Mouse (Mus musculus): ENCODE data around the gene Prmt9. TPM values are rescaled to one million over a fixed set of nuclear protein-coding genes. Genes with fewer than 3 reads are reported as not detected.

Gene Prmt9
- 9.3 and 10.0 TPM in 2 replicates for polyA plus RNA-seq (2015; fragmentation: Nextera tagmentation; extraction: Ambion mirVana)

- no peak for TF ChIP-seq CTCF (IDR thresholded peaks at IDR 0.05; ENCODE audit: low read depth)
- peak within 1 kb of the TSS; percentile 86 for H3K9ac ChIP-seq (ENCODE audit: low read depth, low read length)
- no peaks in the 10 kb centered on the region for H3K4me1 ChIP-seq (replicated peaks; ENCODE audit: control insufficient read depth, insufficient read depth, low read length)
- no peaks in the 10 kb centered on the region for H3K27me3 ChIP-seq (replicated peaks; ENCODE audit: control insufficient read depth, insufficient read depth, low read length)
- peak within 1 kb of the TSS; percentile 89 for H3K27ac ChIP-seq (ENCODE audit: low read depth, low read length)
- no peaks in the 10 kb centered on the region for H3K9me3 ChIP-seq (ENCODE audit: control insufficient read depth)
- peak within 1 kb of the TSS; percentile 87 for H3K4me3 ChIP-seq (ENCODE audit: low read depth, low read length)
- 3% methylated on average over 42 of the region's 42 CpGs for WGBS
- peak within 1 kb of the TSS; percentile 93 for H3K4me2 ChIP-seq (replicated peaks; ENCODE audit: low read depth)
- peaks cover 26% of the 10 kb centered on the region for H3K36me3 ChIP-seq (ENCODE audit: control insufficient read depth, insufficient read depth)
- peak; percentile 96 for ATAC-seq
Observed at GRCm38 (mm10) chr8:77549121-77549706, at the start of gene Prmt9. Gene Prmt9, plus strand, starts transcription at chr8:77549397.

DNA sequence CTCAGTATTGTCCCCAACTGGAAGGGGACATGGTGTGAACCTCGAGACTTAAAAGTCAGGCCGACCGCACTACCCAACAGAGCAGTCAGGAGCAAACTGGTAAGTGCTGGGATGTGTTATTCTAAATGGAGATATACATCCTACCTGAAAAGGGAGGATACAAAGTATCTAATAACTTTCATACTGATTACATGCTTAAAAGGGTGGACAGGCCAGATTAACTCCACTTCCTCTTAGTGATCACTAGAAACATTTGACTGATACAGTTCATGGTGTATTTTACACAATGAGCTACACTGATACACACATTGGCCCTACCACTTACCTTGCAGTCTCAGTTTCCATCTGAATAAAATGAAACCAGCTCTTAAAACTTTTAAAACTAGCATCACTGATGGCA is 48.9 kb upstream of the Prmt9 start:
- no peaks in the 10 kb centered on the region for H3K4me1 ChIP-seq (replicated peaks; ENCODE audit: control insufficient read depth, insufficient read depth, low read length)
- H3K4me2 ChIP-seq (replicated peaks; ENCODE audit: low read depth), result no peak overlapping the region
- H3K27ac ChIP-seq (ENCODE audit: low read depth, low read length), result no peak overlapping the region
- TF ChIP-seq CTCF (IDR thresholded peaks at IDR 0.05; ENCODE audit: low read depth), result no peak
- H3K36me3 ChIP-seq (ENCODE audit: control insufficient read depth, insufficient read depth), result no peaks in the 10 kb centered on the region
- H3K4me3 ChIP-seq (ENCODE audit: low read depth, low read length), result no peak overlapping the region
- 94% methylated on average over 3 of the region's 3 CpGs for WGBS
- no peak overlapping the region for H3K9ac ChIP-seq (ENCODE audit: low read depth, low read length)
- no peaks in the 10 kb centered on the region for H3K27me3 ChIP-seq (replicated peaks; ENCODE audit: control insufficient read depth, insufficient read depth, low read length)
- no peaks in the 10 kb centered on the region for H3K9me3 ChIP-seq (ENCODE audit: control insufficient read depth)
- ATAC-seq, result no peak

DNA sequence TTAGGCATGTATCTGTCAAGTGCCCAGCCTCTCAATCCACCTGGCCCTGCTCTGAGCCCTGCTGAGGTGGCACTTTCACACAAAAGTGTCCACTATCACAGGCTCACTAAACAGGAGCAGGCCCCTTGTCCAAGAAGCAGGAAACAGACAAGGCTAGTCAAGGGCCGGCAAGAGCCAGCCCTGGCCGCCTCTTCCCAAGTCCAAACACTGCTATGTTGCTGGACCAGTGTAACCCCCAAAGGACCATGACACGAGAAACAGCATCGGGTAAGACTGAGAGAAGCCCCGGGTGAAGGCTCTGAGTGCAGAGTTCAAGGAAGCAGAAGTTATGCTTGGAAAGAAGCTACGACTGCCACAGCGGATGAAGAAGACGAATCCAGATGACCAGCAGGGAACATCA is 48.1 kb upstream of the Prmt9 start:
- no peaks in the 10 kb centered on the region for H3K4me1 ChIP-seq (replicated peaks; ENCODE audit: control insufficient read depth, insufficient read depth, low read length)
- no peak for TF ChIP-seq CTCF (IDR thresholded peaks at IDR 0.05; ENCODE audit: low read depth)
- H3K27me3 ChIP-seq (replicated peaks; ENCODE audit: control insufficient read depth, insufficient read depth, low read length), result no peaks in the 10 kb centered on the region
- no peak overlapping the region for H3K4me3 ChIP-seq (ENCODE audit: low read depth, low read length)
- no peak for ATAC-seq
- H3K9me3 ChIP-seq (ENCODE audit: control insufficient read depth), result no peaks in the 10 kb centered on the region
- 79% methylated on average over 8 of the region's 8 CpGs for WGBS
- no peak overlapping the region for H3K27ac ChIP-seq (ENCODE audit: low read depth, low read length)
- no peak overlapping the region for H3K4me2 ChIP-seq (replicated peaks; ENCODE audit: low read depth)
- H3K9ac ChIP-seq (ENCODE audit: low read depth, low read length), result no peak overlapping the region
- H3K36me3 ChIP-seq (ENCODE audit: control insufficient read depth, insufficient read depth), result no peaks in the 10 kb centered on the region

- no peak for TF ChIP-seq CTCF (IDR thresholded peaks at IDR 0.05; ENCODE audit: low read depth)
- no peak overlapping the region for H3K4me2 ChIP-seq (replicated peaks; ENCODE audit: low read depth)
- ATAC-seq, result no peak
- H3K4me3 ChIP-seq (ENCODE audit: low read depth, low read length), result no peak overlapping the region
- WGBS, result 85% methylated on average over 6 of the region's 6 CpGs
- H3K36me3 ChIP-seq (ENCODE audit: control insufficient read depth, insufficient read depth), result no peaks in the 10 kb centered on the region
- H3K27ac ChIP-seq (ENCODE audit: low read depth, low read length), result no peak overlapping the region
- no peaks in the 10 kb centered on the region for H3K27me3 ChIP-seq (replicated peaks; ENCODE audit: control insufficient read depth, insufficient read depth, low read length)
- H3K9me3 ChIP-seq (ENCODE audit: control insufficient read depth), result no peaks in the 10 kb centered on the region
- H3K9ac ChIP-seq (ENCODE audit: low read depth, low read length), result no peak overlapping the region
- no peaks in the 10 kb centered on the region for H3K4me1 ChIP-seq (replicated peaks; ENCODE audit: control insufficient read depth, insufficient read depth, low read length)
Observed at GRCm38 (mm10) chr8:77502547-77502946, 46.6 kb upstream of the Prmt9 start.

- no peak for TF ChIP-seq CTCF (IDR thresholded peaks at IDR 0.05; ENCODE audit: low read depth)
Observed at GRCm38 (mm10) chr8:77506539-77506938, 42.7 kb upstream of the Prmt9 start.

DNA sequence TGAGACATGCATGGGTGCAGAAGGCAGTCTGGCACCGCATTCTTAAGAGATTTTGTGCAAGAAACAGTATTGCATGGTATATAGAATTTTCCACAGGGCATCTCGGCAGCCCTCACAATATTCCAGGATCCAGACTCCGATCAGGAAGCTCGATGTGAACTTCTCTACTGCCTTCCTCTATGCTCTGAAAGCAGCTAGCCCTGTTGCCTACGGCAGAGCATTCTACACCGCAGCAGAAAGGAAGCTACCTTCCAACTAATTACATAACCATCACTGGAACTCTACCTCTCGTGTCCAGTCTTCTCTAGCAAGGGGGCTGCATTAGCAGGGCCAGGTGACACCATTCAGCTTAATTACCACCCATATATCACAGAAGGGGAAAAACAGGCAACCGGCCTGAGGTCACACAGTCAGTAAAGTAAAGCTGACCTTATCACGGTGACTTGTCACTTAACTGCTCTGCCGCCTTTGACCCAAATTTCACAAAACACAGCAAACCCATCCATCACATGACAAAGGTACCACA is 41.6 kb upstream of the Prmt9 start:
- Histone ChIP-seq H3K4me2 (replicated peaks; ENCODE audit: low read depth) (no peak overlapping the region), H3K27me3 (replicated peaks; ENCODE audit: control insufficient read depth, insufficient read depth, low read length) (no peaks in the 10 kb centered on the region), H3K9me3 (ENCODE audit: control insufficient read depth) (no peaks in the 10 kb centered on the region), H3K36me3 (ENCODE audit: control insufficient read depth, insufficient read depth) (no peaks in the 10 kb centered on the region), H3K27ac (ENCODE audit: low read depth, low read length) (no peak overlapping the region), H3K9ac (ENCODE audit: low read depth, low read length) (no peak overlapping the region), H3K4me3 (ENCODE audit: low read depth, low read length) (no peak overlapping the region), H3K4me1 (replicated peaks; ENCODE audit: control insufficient read depth, insufficient read depth, low read length) (no peaks in the 10 kb centered on the region)
- no peak for TF ChIP-seq CTCF (IDR thresholded peaks at IDR 0.05; ENCODE audit: low read depth)
- WGBS, result 73% methylated on average over 10 of the region's 10 CpGs
- ATAC-seq, result no peak

More at GRCm38 (mm10) chr8:77506539-77506938, 42.7 kb upstream of the Prmt9 start:
- H3K27ac ChIP-seq (ENCODE audit: low read depth, low read length), result no peak overlapping the region
- no peak overlapping the region for H3K4me3 ChIP-seq (ENCODE audit: low read depth, low read length)
- H3K9me3 ChIP-seq (ENCODE audit: control insufficient read depth), result no peaks in the 10 kb centered on the region
- no peak overlapping the region for H3K9ac ChIP-seq (ENCODE audit: low read depth, low read length)
- H3K36me3 ChIP-seq (ENCODE audit: control insufficient read depth, insufficient read depth), result no peaks in the 10 kb centered on the region
- ATAC-seq, result no peak
- no peak overlapping the region for H3K4me2 ChIP-seq (replicated peaks; ENCODE audit: low read depth)
- WGBS, result 55% methylated on average over 7 of the region's 7 CpGs
- no peaks in the 10 kb centered on the region for H3K27me3 ChIP-seq (replicated peaks; ENCODE audit: control insufficient read depth, insufficient read depth, low read length)
- no peaks in the 10 kb centered on the region for H3K4me1 ChIP-seq (replicated peaks; ENCODE audit: control insufficient read depth, insufficient read depth, low read length)
